Mouse (Mus musculus): ENCODE data around the gene Cngb1. TPM values are rescaled to one million over a fixed set of nuclear protein-coding genes. Genes with fewer than 3 reads are reported as not detected.
"Not testable (repeated sequence)": the region's sequence is repeated elsewhere in the genome, so short reads cannot be mapped to it uniquely, and the experiment has no call there.

Gene Cngb1
- total and polyA plus RNA-seq, 3 experiments: 0.61 to 1.2 (median 0.63) TPM

GRCm38 (mm10) chr8:95242099-95242825 lies 64.1 kb downstream of the Cngb1 start:
- H3K4me1 ChIP-seq (ENCODE audit: control insufficient read depth, insufficient read depth, low read length): peaks cover 3% of the 10 kb centered on the region
- intact Hi-C loops (cut with DNase I): no loop called here
- no peaks in the 10 kb centered on the region for H3K79me2 ChIP-seq (replicated peaks; ENCODE audit: control insufficient read depth, insufficient read depth, low read length)
- no peak for TF ChIP-seq CTCF (IDR thresholded peaks at IDR 0.05)
- TF ChIP-seq POLR2A (IDR thresholded peaks at IDR 0.05; ENCODE audit: insufficient read depth, low read depth, low read length): no peak
- no peak for TF ChIP-seq EP300 (IDR thresholded peaks at IDR 0.05; ENCODE audit: insufficient read depth, low read depth, low read length)
- H3K4me3 ChIP-seq: no peak overlapping the region
- H3K27ac ChIP-seq: no peak overlapping the region
- no peak overlapping the region for H3K9ac ChIP-seq (ENCODE audit: low read depth, low read length)
- WGBS: 92% methylated on average over 26 of the region's 26 CpGs
- H3K27me3 ChIP-seq (ENCODE audit: control insufficient read depth, insufficient read depth, low read length): no peaks in the 10 kb centered on the region
- DNase-seq: no peak
- H3K36me3 ChIP-seq (ENCODE audit: control insufficient read depth, insufficient read depth, low read length): 0 out of 2 replicates have a peak, but pooled peaks cover 2% of the 10 kb centered on the region

GRCm38 (mm10) chr8:95235683-95236082 lies 70.7 kb downstream of the Cngb1 start:
- Histone ChIP-seq H3K79me2 (replicated peaks; ENCODE audit: control insufficient read depth, insufficient read depth, low read length) (no peaks in the 10 kb centered on the region), H3K27ac (no peak overlapping the region), H3K27me3 (ENCODE audit: control insufficient read depth, insufficient read depth, low read length) (no peaks in the 10 kb centered on the region), H3K4me3 (no peak overlapping the region), H3K4me1 (ENCODE audit: control insufficient read depth, insufficient read depth, low read length) (no peaks in the 10 kb centered on the region), H3K36me3 (ENCODE audit: control insufficient read depth, insufficient read depth, low read length) (no peaks in the 10 kb centered on the region), H3K9ac (ENCODE audit: low read depth, low read length) (no peak overlapping the region)
- peak; percentile 62 to 86 for DNase-seq
- intact Hi-C loops (cut with DNase I): loop anchor here (10.0 kb wide), 1 partner anchor 291 kb away; no protein-coding TSS in a partner anchor
- WGBS: 5% methylated on average over 3 of the region's 3 CpGs
- TF ChIP-seq EP300 (IDR thresholded peaks at IDR 0.05; ENCODE audit: insufficient read depth, low read depth, low read length): 0 out of 2 replicates have a peak, but pooled peaks have one; percentile 16
- peak; percentile 88 for TF ChIP-seq CTCF (IDR thresholded peaks at IDR 0.05)
- TF ChIP-seq POLR2A (IDR thresholded peaks at IDR 0.05; ENCODE audit: insufficient read depth, low read depth, low read length): no peak

- not testable (repeated sequence) for H3K27me3 ChIP-seq (ENCODE audit: control insufficient read depth, insufficient read depth, low read length); H3K4me1 ChIP-seq (ENCODE audit: control insufficient read depth, insufficient read depth, low read length); H3K79me2 ChIP-seq (replicated peaks; ENCODE audit: control insufficient read depth, insufficient read depth, low read length); H3K36me3 ChIP-seq (ENCODE audit: control insufficient read depth, insufficient read depth, low read length); H3K4me3 ChIP-seq; H3K27ac ChIP-seq; DNase-seq; H3K9ac ChIP-seq (ENCODE audit: low read depth, low read length)
- intact Hi-C loops (cut with DNase I): loop anchor here (10.0 kb wide), 1 partner anchor 285 kb away; no protein-coding TSS in a partner anchor
- WGBS: 74% methylated on average over 9 of the region's 9 CpGs
These were observed 76.3 kb downstream of the Cngb1 start for GRCm38 (mm10) chr8:95230086-95230485.

- intact Hi-C loops (cut with DNase I): no loop called here
- no peaks in the 10 kb centered on the region for H3K79me2 ChIP-seq (replicated peaks; ENCODE audit: control insufficient read depth, insufficient read depth, low read length)
- peak overlapping the region; percentile 55 for H3K27ac ChIP-seq
- peaks cover 10% of the 10 kb centered on the region for H3K36me3 ChIP-seq (ENCODE audit: control insufficient read depth, insufficient read depth, low read length)
- no peak overlapping the region for H3K4me3 ChIP-seq
- no peaks in the 10 kb centered on the region for H3K27me3 ChIP-seq (ENCODE audit: control insufficient read depth, insufficient read depth, low read length)
- 35% methylated on average over 2 of the region's 2 CpGs for WGBS
- TF ChIP-seq POLR2A (IDR thresholded peaks at IDR 0.05; ENCODE audit: insufficient read depth, low read depth, low read length) (no peak), EP300 (IDR thresholded peaks at IDR 0.05; ENCODE audit: insufficient read depth, low read depth, low read length) (no peak), CTCF (IDR thresholded peaks at IDR 0.05) (no peak)
- H3K9ac ChIP-seq (ENCODE audit: low read depth, low read length): no peak overlapping the region
- peaks cover 7% of the 10 kb centered on the region for H3K4me1 ChIP-seq (ENCODE audit: control insufficient read depth, insufficient read depth, low read length)
- DNase-seq: no peak
These were observed 79.3 kb downstream of the Cngb1 start for GRCm38 (mm10) chr8:95227151-95227468.

- Histone ChIP-seq H3K4me1 (ENCODE audit: control insufficient read depth, insufficient read depth, low read length) (peaks cover 7% of the 10 kb centered on the region), H3K36me3 (ENCODE audit: control insufficient read depth, insufficient read depth, low read length) (peaks cover 10% of the 10 kb centered on the region), H3K27ac (peak overlapping the region; percentile 55), H3K4me3 (no peak overlapping the region), H3K79me2 (replicated peaks; ENCODE audit: control insufficient read depth, insufficient read depth, low read length) (no peaks in the 10 kb centered on the region), H3K9ac (ENCODE audit: low read depth, low read length) (no peak overlapping the region), H3K27me3 (ENCODE audit: control insufficient read depth, insufficient read depth, low read length) (no peaks in the 10 kb centered on the region)
- intact Hi-C loops (cut with DNase I): loop anchor here (1.0 kb wide), 1 partner anchor 8 kb away; no protein-coding TSS in a partner anchor
- no peak for DNase-seq
- 18% methylated on average over 7 of the region's 7 CpGs for WGBS
- TF ChIP-seq EP300 (IDR thresholded peaks at IDR 0.05; ENCODE audit: insufficient read depth, low read depth, low read length) (no peak), CTCF (IDR thresholded peaks at IDR 0.05) (no peak), POLR2A (IDR thresholded peaks at IDR 0.05; ENCODE audit: insufficient read depth, low read depth, low read length) (no peak)
These were observed 79.9 kb downstream of the Cngb1 start for GRCm38 (mm10) chr8:95226251-95227150.

- H3K4me1 ChIP-seq (ENCODE audit: control insufficient read depth, insufficient read depth, low read length): peaks cover 7% of the 10 kb centered on the region
- no peak overlapping the region for H3K4me3 ChIP-seq
- no peak overlapping the region for H3K9ac ChIP-seq (ENCODE audit: low read depth, low read length)
- WGBS: 90% methylated on average over 5 of the region's 5 CpGs
- H3K36me3 ChIP-seq (ENCODE audit: control insufficient read depth, insufficient read depth, low read length): peaks cover 10% of the 10 kb centered on the region
- H3K27ac ChIP-seq: no peak overlapping the region
- TF ChIP-seq CTCF (IDR thresholded peaks at IDR 0.05): no peak
- no peak for TF ChIP-seq EP300 (IDR thresholded peaks at IDR 0.05; ENCODE audit: insufficient read depth, low read depth, low read length)
- no peak for TF ChIP-seq POLR2A (IDR thresholded peaks at IDR 0.05; ENCODE audit: insufficient read depth, low read depth, low read length)
- DNase-seq: no peak
- H3K27me3 ChIP-seq (ENCODE audit: control insufficient read depth, insufficient read depth, low read length): no peaks in the 10 kb centered on the region
- intact Hi-C loops (cut with DNase I): no loop called here
- no peaks in the 10 kb centered on the region for H3K79me2 ChIP-seq (replicated peaks; ENCODE audit: control insufficient read depth, insufficient read depth, low read length)
These were observed 82.4 kb downstream of the Cngb1 start for GRCm38 (mm10) chr8:95223969-95224368.
